Mouse (Mus musculus) ES-E14 (cell line): ENCODE measurements at regions not wholly inside any gene's neighbourhood (a gene's known extent, or its start where the extent isn't known, plus 50 kb on each side); places are given as distances from the start of the nearest gene placed in this dataset.
A peak's percentile ranks its signal among the peaks of the same experiment; 100 is the strongest.

Experiments
- DNase-seq: peaks from one replicate; pipeline ENCODE4 v3.0.0-alpha.2; 2013; ENCODE audit warnings: low read depth, low spot score
- H3K27ac ChIP-seq: 2 replicates; pipeline ENCODE4 v1.5.1; 2012; ENCODE audit warnings: low read depth, mild to moderate bottlenecking, low read length, moderate library complexity, mixed read lengths; ENCODE audit not compliant: poor library complexity, insufficient read depth, severe bottlenecking
- H3K36me3 ChIP-seq: 2 replicates; pipeline ENCODE4 v1.6.1; 2012; ENCODE audit warnings: mild to moderate bottlenecking, low read length, moderate library complexity, mixed read lengths; ENCODE audit not compliant: control insufficient read depth, poor library complexity, insufficient read depth, severe bottlenecking
- H3K4me1 ChIP-seq, 2 experiments: fragments of 150-350 bp in 1 of 2; sonication (generic) in 1 of 2; 2 replicates each; pipeline ENCODE4 v1.6.1; 2012; ENCODE audit warnings: low read length in 2 of 2, mild to moderate bottlenecking in 1 of 2, mixed read lengths in 1 of 2; ENCODE audit not compliant: control insufficient read depth in 2 of 2, insufficient read depth in 2 of 2, poor library complexity in 1 of 2
- H3K4me3 ChIP-seq, 2 experiments: fragments of 150-350 bp in 1 of 2; sonication (generic) in 1 of 2; 2 replicates each; pipeline ENCODE4 v1.5.1; 2012; ENCODE audit warnings: low read length in 2 of 2, low read depth in 1 of 2, mild to moderate bottlenecking in 1 of 2, mixed read lengths in 1 of 2; ENCODE audit not compliant: insufficient read depth in 1 of 2, poor library complexity in 1 of 2, severe bottlenecking in 1 of 2
- H3K9ac ChIP-seq: 2 replicates; pipeline ENCODE4 v1.6.1; 2012; ENCODE audit warnings: low read depth, mild to moderate bottlenecking, low read length, mixed read lengths; ENCODE audit not compliant: poor library complexity, insufficient read depth, severe bottlenecking
- H3K9me3 ChIP-seq: fragments of 150-350 bp; sonication (generic); 2 replicates; pipeline ENCODE4 v1.6.1; 2012; ENCODE audit warnings: low read depth, mild to moderate bottlenecking, low read length; ENCODE audit not compliant: control insufficient read depth, insufficient read depth
- CHD2 ChIP-seq: IDR thresholded peaks from 2 replicates; pipeline ENCODE4 v1.6.1; 2014; ENCODE audit warnings: mild to moderate bottlenecking, low read depth, low read length, inconsistent platforms
- HCFC1 ChIP-seq: IDR thresholded peaks from 2 replicates; pipeline ENCODE4 v1.6.1; 2012; ENCODE audit warnings: low read length, inconsistent platforms, borderline replicate concordance; ENCODE audit not compliant: insufficient read depth
- MAFK ChIP-seq: IDR thresholded peaks from 2 replicates; pipeline ENCODE4 v1.6.1; 2014; ENCODE audit warnings: mild to moderate bottlenecking, low read depth, low read length, inconsistent platforms; ENCODE audit not compliant: insufficient read depth
- ZC3H11A ChIP-seq: IDR thresholded peaks from 2 replicates; pipeline ENCODE4 v1.6.1; 2012; ENCODE audit warnings: low read depth, mild to moderate bottlenecking, inconsistent platforms, low read length, borderline replicate concordance
- ZNF384 ChIP-seq: IDR thresholded peaks from 2 replicates; pipeline ENCODE4 v1.6.1; 2012; ENCODE audit warnings: low read depth, low read length, inconsistent platforms
- in situ Hi-C, 2 experiments: fragments of 600-800 bp; cut with MboI; formaldehyde crosslinking; loops; one replicate each; pipeline ENCODE4 v1.15.1; 2025; ENCODE audit warnings: low sequenced_read_pairs in 2 of 2, inconsistent platforms in 1 of 2; ENCODE audit not compliant: unreplicated experiment in 2 of 2

DNA sequence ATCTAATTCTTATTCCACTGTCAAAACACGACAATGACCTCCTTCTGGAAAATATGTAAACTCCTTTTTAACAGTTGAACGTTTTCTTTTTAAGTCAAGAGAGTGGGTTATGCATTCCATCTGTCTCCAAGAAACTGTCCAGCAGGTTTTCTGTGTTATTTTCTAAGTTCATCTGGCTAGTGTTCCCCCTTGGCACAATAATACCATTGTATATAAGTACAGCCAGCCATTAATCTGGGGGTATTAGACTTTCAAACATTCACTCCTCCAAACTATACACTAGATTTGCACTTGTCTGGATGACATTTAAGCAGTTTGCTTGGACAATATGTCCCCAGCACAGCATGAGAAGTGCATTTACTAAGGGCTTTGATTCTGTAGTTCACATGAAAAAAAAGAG lies 358.3 kb upstream of the Mtpn start:
- no peak for TF ChIP-seq ZC3H11A
- TF ChIP-seq MAFK: no peak
- TF ChIP-seq ZNF384: no peak
- TF ChIP-seq CHD2: no peak
- TF ChIP-seq HCFC1: no peak
- Histone ChIP-seq H3K36me3 (no peaks in the 10 kb centered on the region), H3K27ac (no peak overlapping the region), H3K4me3 (no peak overlapping the region), H3K4me1 (no peaks in the 10 kb centered on the region), H3K9ac (no peak overlapping the region), H3K9me3 (no peaks in the 10 kb centered on the region)
- no peak for DNase-seq
- in situ Hi-C loops: no loop called here

DNA sequence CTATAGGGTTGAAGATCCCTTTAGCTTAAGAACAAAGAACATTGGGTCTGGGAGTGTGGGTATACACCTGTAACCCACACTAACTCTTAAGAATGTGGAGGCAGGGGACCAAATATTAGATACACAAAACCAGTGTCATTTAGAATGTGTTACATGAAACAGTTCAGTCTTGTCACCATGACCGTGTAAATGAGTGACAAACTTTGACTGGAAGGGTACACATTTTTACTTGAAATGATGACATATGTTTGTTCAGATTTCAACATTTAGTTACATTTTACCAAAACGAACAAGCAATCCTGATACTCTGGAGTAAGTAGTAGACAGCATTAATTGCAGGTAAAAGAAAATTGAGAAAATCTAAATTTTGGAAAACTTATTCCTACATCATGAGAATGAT lies 356.0 kb upstream of the Mtpn start:
- in situ Hi-C loops: no loop called here
- no peaks in the 10 kb centered on the region for H3K4me1 ChIP-seq
- TF ChIP-seq MAFK (no peak), CHD2 (no peak), ZC3H11A (no peak), HCFC1 (no peak), ZNF384 (no peak)

DNA sequence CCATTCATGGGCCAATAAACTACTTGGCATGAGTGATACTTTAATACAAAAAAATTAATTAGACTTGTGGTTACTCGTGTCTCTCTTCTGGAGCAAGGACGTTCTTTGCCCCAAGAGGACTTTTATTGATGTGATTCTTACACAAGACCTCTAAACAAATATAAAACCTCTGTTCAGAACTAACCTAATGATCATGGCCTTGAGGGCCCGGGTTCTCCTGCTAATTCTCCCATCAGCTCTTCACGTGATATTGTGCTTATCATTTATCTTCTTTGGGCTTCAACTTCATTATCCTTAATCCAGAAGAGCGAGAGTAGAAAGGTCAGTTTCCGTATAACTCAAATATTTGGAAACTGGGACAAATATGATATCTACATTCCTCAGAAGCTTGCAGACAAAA lies 335.0 kb upstream of the Mtpn start:
- no peak for TF ChIP-seq MAFK
- TF ChIP-seq HCFC1: no peak
- no peak for TF ChIP-seq ZC3H11A
- TF ChIP-seq CHD2: no peak
- no peak for TF ChIP-seq ZNF384
- Histone ChIP-seq H3K27ac (no peak overlapping the region), H3K9me3 (no peaks in the 10 kb centered on the region), H3K4me3 (no peak overlapping the region), H3K9ac (no peak overlapping the region), H3K4me1 (no peaks in the 10 kb centered on the region; a peak in 2 of 4 replicates), H3K36me3 (no peaks in the 10 kb centered on the region)
- in situ Hi-C loops: no loop called here
- no peak for DNase-seq

More for the DNA sequence above, 356.0 kb upstream of the Mtpn start:
- no peak overlapping the region for H3K27ac ChIP-seq
- DNase-seq: no peak
- no peaks in the 10 kb centered on the region for H3K36me3 ChIP-seq
- no peaks in the 10 kb centered on the region for H3K9me3 ChIP-seq
- no peak overlapping the region for H3K9ac ChIP-seq
- no peak overlapping the region for H3K4me3 ChIP-seq

DNA sequence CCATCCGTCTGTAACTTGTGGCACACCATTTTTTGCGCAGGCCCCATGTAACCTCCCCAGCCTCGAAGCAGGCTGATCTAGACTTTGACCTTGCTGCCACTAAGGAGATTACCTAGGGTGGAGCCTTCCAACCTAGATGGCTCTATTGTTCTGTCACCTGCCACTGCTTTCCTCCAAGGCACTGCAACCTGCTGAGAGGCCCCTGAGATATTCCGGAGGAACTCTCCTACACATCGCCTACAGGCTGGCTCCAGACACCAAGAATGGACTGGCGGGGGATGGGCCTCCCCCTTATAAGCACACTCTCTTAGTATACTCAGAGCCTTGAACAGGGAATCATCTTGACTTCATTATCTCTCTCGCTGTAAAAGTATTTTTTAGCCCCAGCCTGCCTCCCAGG lies 331.7 kb upstream of the Mtpn start:
- DNase-seq: peak; percentile 65
- Histone ChIP-seq H3K36me3 (no peaks in the 10 kb centered on the region), H3K27ac (peak overlapping the region; percentile 55; the same call in 1 of the 2 replicates), H3K4me1 (no peaks in the 10 kb centered on the region; a peak in 2 of 4 replicates), H3K9ac (peak overlapping the region; percentile 14; the same call in 1 of the 2 replicates), H3K9me3 (no peaks in the 10 kb centered on the region), H3K4me3 (peak overlapping the region in 1 of 2 experiments; percentile 27; a peak in 1 of 4 replicates)
- TF ChIP-seq ZC3H11A (no peak), ZNF384 (no peak), MAFK (no peak), CHD2 (no peak), HCFC1 (no peak)
- in situ Hi-C loops: no loop called here

DNA sequence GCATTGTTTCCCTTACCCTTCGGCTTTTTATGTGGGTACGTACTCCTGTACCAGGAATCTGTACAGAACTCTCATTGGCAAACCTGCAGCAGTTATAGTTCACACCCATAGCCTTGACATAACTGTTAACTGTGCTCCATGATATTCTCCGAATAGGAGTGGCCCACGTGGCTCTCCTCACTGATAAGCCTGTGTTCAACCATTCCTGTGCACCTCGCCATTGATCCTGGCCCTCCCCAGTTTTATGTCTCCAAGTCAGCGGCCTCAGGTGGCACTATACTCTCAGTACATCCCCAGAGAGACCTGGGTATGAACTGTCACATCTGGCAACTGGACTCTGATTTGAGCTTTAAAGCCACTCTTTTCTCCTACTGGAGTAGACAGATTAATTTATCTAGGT lies 324.5 kb upstream of the Mtpn start:
- Histone ChIP-seq H3K9ac (no peak overlapping the region), H3K4me1 (no peaks in the 10 kb centered on the region), H3K4me3 (no peak overlapping the region), H3K27ac (no peak overlapping the region), H3K36me3 (no peaks in the 10 kb centered on the region), H3K9me3 (no peaks in the 10 kb centered on the region)
- no peak for TF ChIP-seq MAFK
- no peak for TF ChIP-seq ZNF384
- TF ChIP-seq ZC3H11A: no peak
- TF ChIP-seq CHD2: no peak
- no peak for TF ChIP-seq HCFC1
- DNase-seq: no peak
- in situ Hi-C loops: no loop called here
